Mouse (Mus musculus) adrenal gland, postnatal 10 days (tissue): ENCODE results near the gene Vps11. TPM values are rescaled to one million over a fixed set of nuclear protein-coding genes. Genes with fewer than 3 reads are reported as not detected.
A peak's percentile ranks its signal among the peaks of the same experiment; 100 is the strongest.
"Not testable (repeated sequence)": the region's sequence is repeated elsewhere in the genome, so short reads cannot be mapped to it uniquely, and the experiment has no call there.

Experiments used
- DNase-seq: peaks from one replicate; pipeline ENCODE4 v3.0.0; 2021; ENCODE audit warnings: mixed read lengths
- microRNA-seq: library from miRNA; unstranded; fragments of <30 nt; microRNA quantifications from one replicate; pipeline ENCODE4 v1.2.0, GENCODE M21; 2021
- total RNA-seq, 2 experiments: library from RNA; stranded (reverse); gene quantifications; 2 replicates each; pipeline ENCODE4 v1.2.3; 2021

Vps11 gene
- total RNA-seq, 2 experiments from 2014 or later: 42.3 to 47.3 TPM

DNA sequence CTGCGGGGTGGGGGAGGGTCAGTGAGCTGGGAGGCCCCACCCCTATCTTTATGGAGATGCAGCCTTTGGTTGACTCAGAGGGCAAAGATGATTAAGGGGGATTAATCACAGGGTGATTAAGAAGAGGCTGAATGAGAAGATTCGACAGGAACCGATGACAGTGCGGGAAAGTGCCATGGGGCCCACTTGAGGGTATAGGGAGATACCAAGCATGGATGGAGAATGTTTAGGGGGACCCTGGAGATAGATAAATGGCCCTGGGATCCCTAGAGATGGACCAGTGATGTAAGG, 47.3 kb downstream of the Vps11 start:
- DNase-seq: no peak

DNA sequence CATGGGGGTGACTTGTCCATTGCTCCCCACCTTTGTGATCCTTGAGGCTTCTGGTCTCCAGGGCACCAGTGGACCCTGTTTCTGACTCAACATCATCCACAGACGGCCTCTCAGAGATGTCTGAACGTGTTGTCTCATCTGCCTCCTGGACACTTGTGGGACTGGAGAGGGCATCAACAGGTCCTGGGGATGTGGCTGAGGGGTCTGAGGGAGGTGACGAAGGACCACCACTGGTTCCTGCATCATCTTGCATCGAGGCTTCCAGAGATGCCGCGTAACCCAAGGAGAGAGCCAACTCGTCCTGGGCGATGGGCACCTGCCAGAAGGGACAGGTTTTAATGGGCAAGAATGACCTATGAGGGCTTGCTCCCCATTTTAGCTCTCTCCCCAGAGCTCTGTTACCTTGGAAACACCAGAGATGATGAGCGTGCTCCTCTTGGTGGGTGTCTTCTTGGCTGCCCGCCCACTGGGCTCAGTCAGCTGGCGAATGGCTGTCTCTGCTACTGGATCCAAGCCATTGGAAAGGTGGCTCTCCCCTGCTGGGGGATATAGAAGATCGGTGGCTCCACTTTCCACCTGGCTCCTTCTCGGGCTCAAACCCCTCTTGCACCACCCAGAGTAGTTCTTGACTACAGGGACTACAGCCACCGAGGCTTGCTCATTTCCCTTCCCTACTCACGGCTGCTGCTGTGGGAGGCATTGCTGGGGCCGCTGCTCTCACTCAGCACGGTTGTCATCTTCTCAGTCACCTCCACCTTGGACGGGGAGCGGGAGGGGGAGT, 47.8 kb downstream of the Vps11 start:
- DNase-seq: no peak

DNA sequence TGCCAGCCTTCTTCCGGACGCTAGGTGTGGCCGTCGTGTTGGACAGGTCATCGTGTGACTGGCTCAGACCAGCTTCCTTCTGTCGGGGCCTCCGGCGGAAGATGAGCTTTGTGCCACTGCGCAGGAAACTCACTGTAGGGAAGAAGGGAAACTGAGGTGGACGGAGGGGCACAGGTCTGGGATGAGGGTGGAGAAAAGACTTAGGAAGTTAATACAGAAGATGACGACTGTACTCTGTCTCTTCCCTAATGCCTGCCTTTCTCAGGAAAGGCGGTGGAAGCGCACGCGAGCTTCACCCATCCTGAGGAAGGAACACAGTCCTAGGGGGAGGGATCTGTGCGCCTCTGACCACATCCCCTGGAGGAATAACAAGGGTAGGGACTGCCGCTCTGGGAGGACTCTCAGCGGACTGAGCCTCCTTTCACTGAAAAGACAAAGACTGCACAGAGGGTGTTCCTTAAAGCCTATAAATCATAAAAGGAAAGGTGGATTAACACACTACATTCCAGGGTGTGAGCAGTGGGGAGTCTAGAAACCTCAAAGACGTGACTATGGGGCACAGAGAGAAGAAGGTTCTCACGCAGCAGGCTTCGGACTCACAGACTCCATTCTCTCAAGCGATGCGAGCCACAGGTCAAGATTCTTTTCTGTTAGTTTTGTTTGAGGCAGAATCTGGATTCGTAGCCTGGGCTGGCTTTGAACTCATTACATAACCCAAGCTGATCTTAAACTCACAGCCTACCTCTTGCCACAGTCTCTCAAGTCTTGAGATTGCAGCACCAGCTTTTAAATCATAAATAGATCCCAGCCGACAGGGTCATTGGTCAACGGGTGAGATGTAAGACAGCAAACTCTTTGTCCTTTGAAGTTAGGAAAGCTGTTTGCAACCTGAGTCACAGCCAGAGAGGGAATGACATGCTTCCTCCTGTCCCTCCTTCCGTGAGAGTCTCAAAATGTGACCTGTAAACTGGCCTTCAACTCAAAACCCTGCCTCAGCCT, 50.0 kb downstream of the Vps11 start:
- peak; percentile 28 for DNase-seq

DNA sequence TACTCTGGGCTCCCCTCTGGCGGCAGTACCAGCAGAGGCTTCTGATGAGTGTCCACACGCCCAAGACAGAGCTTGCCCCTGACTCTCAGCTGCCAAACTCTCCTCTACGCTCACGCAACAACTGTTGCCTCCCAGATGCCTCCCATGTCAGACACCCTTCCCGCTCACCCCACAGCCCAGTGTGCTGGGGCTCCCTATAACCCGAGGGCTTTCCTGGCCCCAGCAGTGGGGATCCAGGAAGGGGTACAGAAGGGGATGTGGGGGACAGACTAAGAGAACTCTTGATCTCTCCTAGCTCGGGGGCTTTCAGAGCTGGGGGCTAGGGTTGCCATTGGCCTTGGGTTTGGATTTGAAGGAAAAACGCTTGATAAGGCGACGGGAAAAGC, 50.7 kb downstream of the Vps11 start:
- no peak for DNase-seq

DNA sequence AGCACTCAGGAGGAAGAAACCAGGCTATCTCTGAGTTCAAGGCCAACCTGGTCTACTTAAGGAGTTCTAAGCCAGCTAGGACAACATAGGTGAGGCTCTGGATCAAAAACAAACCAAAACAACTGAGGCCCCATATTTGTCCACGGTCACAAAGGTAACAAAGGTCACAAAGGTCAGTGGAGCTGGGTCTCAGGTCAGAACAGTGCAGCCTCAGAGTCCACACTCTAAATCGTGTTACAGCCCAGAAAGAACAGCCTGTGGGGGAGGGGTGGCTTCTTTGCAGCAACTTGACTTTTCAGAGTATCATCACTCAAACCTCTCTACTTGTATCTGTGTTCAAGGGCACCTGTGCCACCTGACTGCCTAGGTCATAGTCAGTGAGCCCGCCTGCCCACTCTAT, 51.7 kb downstream of the Vps11 start:
- DNase-seq: peak; percentile 30

DNA sequence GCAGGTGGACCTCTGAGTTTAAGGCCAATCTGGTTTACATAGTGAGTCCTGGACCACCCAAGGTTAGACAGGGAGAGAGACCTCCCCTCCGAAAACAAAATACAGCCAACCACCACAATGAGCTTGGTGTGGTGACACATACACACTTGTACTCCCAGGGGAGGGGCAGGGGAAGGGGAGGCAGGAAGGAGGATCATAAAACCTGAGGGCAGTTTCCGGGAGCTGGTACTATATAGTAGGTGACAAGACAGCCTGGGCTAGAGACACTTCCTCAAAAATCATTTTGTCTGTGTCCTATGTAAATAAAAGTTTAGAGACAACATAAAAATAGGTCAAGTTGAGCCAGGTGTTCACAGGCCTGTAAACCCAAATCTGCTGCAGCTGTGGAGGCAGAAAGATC, 54.2 kb downstream of the Vps11 start:
- DNase-seq: no peak

DNA sequence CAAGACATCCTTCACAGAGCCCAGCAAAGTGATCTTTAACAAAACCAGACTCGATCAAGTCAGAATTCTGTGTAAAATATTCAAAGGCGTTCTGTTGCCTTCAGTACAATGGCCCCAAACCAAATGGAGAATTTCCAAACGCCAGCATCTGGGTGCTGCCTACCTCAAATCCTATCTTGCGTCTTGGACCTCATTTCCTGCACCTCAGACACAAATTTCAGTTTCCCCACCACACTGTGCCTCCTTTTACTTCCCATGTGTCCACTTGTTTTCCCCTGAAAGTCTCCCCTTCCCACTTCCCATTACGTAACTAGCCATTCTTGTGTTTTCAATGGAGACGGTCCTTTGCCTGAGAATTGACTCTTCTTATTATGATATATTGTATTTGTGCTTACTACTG, 54.9 kb downstream of the Vps11 start:
- no peak for DNase-seq

DNA sequence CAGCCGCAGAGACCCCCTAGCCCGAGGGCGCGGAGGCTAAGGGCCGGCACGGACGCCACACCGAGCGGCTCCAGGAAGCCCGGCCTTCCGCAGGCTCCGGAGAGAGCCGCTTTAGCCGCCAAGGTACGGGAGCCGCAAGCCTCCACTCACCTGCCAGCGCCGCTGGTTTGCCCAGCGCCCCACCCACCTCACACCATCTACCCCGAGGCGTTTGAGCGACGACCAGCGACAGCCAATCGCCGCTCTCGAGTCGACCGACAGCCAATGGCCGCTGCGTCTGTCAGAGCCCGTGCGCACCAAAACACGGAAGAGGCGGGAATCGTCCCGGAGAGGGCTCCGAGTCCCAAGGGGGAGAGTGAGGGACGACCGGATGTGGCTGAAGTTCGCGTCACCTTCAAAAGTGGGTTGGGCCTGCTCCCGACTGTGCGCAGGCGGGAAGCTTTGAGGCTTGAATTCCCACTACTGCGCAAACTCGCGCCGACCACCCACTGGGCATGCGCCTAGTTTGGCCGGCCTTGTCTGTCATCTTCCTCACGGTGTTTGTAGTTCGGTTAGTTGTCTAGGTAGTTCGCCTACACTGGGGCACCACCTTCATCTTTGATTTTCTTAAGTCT, 55.9 kb downstream of the Vps11 start, which contains the start of gene Hinfp:
Gene Hinfp, minus strand, starts transcription at position 206 of the 614 bp plus-strand sequence.
- peak; percentile 99 for DNase-seq

DNA sequence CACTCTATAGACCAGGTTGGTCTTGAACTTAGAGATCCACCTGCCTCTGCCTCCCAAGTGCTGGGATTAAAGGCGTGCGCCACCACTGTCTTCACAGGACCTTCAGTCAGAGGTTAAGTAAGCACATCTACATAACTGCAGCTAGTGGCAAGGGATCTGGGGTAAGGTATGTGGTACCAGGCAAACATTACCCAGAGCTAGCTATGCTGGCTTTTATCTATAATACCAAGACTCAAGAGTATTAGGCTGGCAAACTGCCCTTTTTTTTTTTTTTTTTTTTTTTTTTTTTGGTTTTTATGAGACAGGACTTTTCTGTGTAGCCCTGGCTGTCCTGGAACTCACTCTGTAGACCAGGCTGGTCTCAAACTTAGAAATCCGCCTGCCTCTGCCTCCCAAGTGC, 61.5 kb downstream of the Vps11 start:
- not testable (repeated sequence) for DNase-seq

Small RNAs within 50 kb of the gene (microRNA-seq; reads per million reads assigned to microRNA genes)
- gene Gm44335 (not detected), gene Mir7085 (1.4 reads per million)

Other genes with a start within 250 kb of the Vps11 start
- under 1 TPM in 1 of 2 experiments, not detected in 1; 0.51 TPM for gene Gm49380, start 248.2 kb downstream of the Vps11 start, total RNA-seq
- gene Rnf26, start 248.2 kb downstream of the Vps11 start, total RNA-seq: 10 to 100 TPM; 29.3 to 35.5 TPM
- gene Mcam, start 227.2 kb downstream of the Vps11 start, total RNA-seq: 100 to 1,000 TPM in 1 of 2 experiments, 10 to 100 TPM in 1; 85.0 to 114 TPM
- 10 to 100 TPM; 28.2 to 32.4 TPM for gene Cbl, start 127.6 kb downstream of the Vps11 start, total RNA-seq
- gene Ccdc153, start 121.0 kb downstream of the Vps11 start, total RNA-seq: 1 to 10 TPM; 1.5 to 1.6 TPM
- under 1 TPM in 1 of 2 experiments, not detected in 1; 0.48 TPM for gene Pdzd3, start 110.2 kb downstream of the Vps11 start, total RNA-seq
- gene Nlrx1, start 93.1 kb downstream of the Vps11 start, total RNA-seq: 10 to 100 TPM; 23.1 to 30.6 TPM
- gene Abcg4, start 73.1 kb downstream of the Vps11 start, total RNA-seq: 10 to 100 TPM; 15.0 to 23.1 TPM
- 10 to 100 TPM; 17.3 to 24.4 TPM for gene Hinfp, start 56.0 kb downstream of the Vps11 start, total RNA-seq
- 10 to 100 TPM; 19.3 to 25.1 TPM for gene C2cd2l, start 41.4 kb downstream of the Vps11 start, total RNA-seq
- 10 to 100 TPM; 25.2 to 27.7 TPM for gene Dpagt1, start 35.7 kb downstream of the Vps11 start, total RNA-seq
- gene H2afx, start 27.0 kb downstream of the Vps11 start, total RNA-seq: 10 to 100 TPM; 87.2 to 99.6 TPM
- 100 to 1,000 TPM in 1 of 2 experiments, 10 to 100 TPM in 1; 86.7 to 101 TPM for gene Hmbs, start 17.4 kb downstream of the Vps11 start, total RNA-seq
- 100 to 1,000 TPM in 1 of 2 experiments, 10 to 100 TPM in 1; 97.2 to 121 TPM for gene Hyou1, start 17.8 kb upstream of the Vps11 start, total RNA-seq
- gene Slc37a4, start 35.2 kb upstream of the Vps11 start, total RNA-seq: 10 to 100 TPM; 30.6 to 44.8 TPM
- 1,000 to 10,000 TPM; 1,303 to 1,311 TPM for gene Rps25, start 45.5 kb upstream of the Vps11 start, total RNA-seq
- 10 to 100 TPM; 65.4 to 70.9 TPM for gene Trappc4, start 45.9 kb upstream of the Vps11 start, total RNA-seq
- gene Ccdc84, start 56.9 kb upstream of the Vps11 start, total RNA-seq: 10 to 100 TPM; 15.4 to 20.7 TPM
- not detected for gene Foxr1, start 79.5 kb upstream of the Vps11 start, total RNA-seq
- not detected for gene Upk2, start 93.3 kb upstream of the Vps11 start, total RNA-seq
- gene Bcl9l, start 121.2 kb upstream of the Vps11 start, total RNA-seq: 10 to 100 TPM; 64.6 to 72.6 TPM
- 1 to 10 TPM; 1.0 to 1.4 TPM for gene Cxcr5, start 200.2 kb upstream of the Vps11 start, total RNA-seq
- 100 to 1,000 TPM; 106 to 118 TPM for gene Ddx6, start 243.2 kb upstream of the Vps11 start, total RNA-seq